Mouse (Mus musculus): ENCODE measurements around the gene Yars2. TPM values are rescaled to one million over a fixed set of nuclear protein-coding genes. Genes with fewer than 3 reads are reported as not detected.
"Not testable (repeated sequence)": the region's sequence is repeated elsewhere in the genome, so short reads cannot be mapped to it uniquely, and the experiment has no call there.

The Yars2 gene
- polyA plus RNA-seq, 1 experiment from 2014 or later = 44.2 TPM

DNA sequence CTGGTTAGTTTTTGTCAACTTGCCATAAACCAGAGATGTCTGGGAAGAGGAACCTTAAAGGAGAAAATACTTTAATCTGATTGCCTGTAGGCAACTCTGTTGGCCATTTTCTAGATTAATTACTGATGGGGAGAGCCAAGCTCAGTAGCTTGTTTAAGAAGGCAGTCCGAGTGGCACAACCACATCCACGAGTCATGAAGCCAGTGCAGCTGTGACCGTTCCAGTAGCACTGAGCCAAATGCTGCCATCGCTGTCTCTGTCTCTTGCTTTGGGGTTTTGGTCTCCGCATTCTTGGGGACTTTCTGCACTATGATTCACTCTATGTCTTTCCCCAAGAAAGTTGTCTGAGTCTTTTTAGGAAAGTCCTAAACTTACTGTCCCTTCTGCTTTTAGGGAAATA, 43.7 kb downstream of the Yars2 start:
- TF ChIP-seq CTCF (IDR thresholded peaks at IDR 0.05; ENCODE audit: low read depth) = no peak
- DNase-seq (no peak), ATAC-seq (ENCODE audit: insufficient read depth) (no peak)
- Histone ChIP-seq H3K4me3 (ENCODE audit: low read depth, low read length) (no peak overlapping the region), H3K36me3 (ENCODE audit: insufficient read depth) (peaks cover 14% of the 10 kb centered on the region), H3K4me2 (no peak overlapping the region), H3K9me3 (ENCODE audit: low read depth, low read length) (no peaks in the 10 kb centered on the region; the same call in 1 of the 2 replicates), H3K9ac (no peak overlapping the region), H3K27me3 (ENCODE audit: insufficient read depth, low read length) (no peaks in the 10 kb centered on the region), H3K27ac (ENCODE audit: low read depth) (no peak overlapping the region), H3K4me1 (ENCODE audit: insufficient read depth) (no peaks in the 10 kb centered on the region)
- WGBS = 80% methylated on average over 5 of the region's 5 CpGs

DNA sequence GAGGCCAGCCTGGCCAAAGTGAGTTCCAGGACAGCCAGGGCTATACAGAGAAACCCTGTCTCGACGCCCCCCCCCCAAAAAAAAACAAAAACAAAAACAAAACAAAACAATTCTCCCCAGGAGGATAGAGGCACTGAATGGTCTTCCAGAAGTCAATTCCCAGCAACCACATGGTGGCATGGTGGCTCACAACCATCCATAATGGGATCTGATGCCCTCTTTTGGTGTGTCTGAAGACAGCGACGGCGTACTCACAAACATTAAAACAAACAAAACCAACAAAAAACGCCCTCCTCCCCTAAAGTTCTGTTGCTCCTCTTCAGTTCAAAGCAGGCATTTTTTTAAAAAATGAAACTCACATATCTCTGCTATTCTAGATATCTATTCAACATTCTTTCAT, 55.1 kb downstream of the Yars2 start:
- ATAC-seq (ENCODE audit: insufficient read depth) = no peak
- WGBS = 7% methylated on average over 6 of the region's 6 CpGs

DNA sequence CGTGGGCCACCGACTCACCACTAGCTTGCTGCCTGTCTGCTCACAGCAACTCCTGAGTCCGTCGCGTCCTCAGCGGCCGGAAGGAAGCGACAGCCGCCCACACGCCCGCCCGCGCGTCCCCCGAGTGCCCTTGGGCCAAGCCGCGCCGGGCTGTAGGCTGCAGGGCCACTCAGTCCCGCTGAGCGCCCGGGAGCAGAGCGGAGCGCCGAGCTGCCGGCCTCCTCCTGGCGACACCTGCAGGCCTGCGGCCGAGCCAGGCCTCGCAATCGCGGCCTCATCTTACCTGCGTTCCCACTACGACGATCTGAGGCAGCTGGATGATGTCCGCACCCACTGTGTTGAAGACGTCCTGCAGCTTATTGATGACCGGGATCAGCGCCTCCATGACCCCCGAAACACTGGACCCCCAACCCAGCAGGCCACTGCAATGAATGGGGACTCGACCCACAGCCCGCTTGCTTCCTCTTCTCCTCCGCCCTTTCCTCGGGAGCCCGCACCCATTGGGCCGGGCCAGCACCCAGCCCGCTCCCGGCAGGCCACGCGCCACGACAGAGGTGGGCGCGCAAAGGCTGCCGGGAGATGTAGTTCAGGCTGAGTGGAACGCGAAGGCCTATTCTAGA, 55.8 kb downstream of the Yars2 start, which contains the start of gene Dnm1l:
TSS of gene Dnm1l (minus strand) at position 479 of the 620 bp plus-strand sequence.
- H3K4me1 ChIP-seq (ENCODE audit: insufficient read depth) = no peaks in the 10 kb centered on the region
- H3K36me3 ChIP-seq (ENCODE audit: insufficient read depth) = no peaks in the 10 kb centered on the region
- peak within 1 kb of the TSS; percentile 87 for H3K9ac ChIP-seq
- peak within 1 kb of the TSS; percentile 76 for H3K4me2 ChIP-seq
- TF ChIP-seq CTCF (IDR thresholded peaks at IDR 0.05; ENCODE audit: low read depth) = peak; percentile 38; the same call in 1 of the 2 replicates
- DNase-seq (peak; percentile 96), ATAC-seq (ENCODE audit: insufficient read depth) (peak; percentile 100)
- under 1% methylated on average over 55 of the region's 55 CpGs for WGBS
- no peaks in the 10 kb centered on the region for H3K9me3 ChIP-seq (ENCODE audit: low read depth, low read length)
- peak within 1 kb of the TSS; percentile 80 for H3K4me3 ChIP-seq (ENCODE audit: low read depth, low read length)
- no peaks in the 10 kb centered on the region for H3K27me3 ChIP-seq (ENCODE audit: insufficient read depth, low read length)
- H3K27ac ChIP-seq (ENCODE audit: low read depth) = peak within 1 kb of the TSS; percentile 94

More for the DNA sequence above, 55.1 kb downstream of the Yars2 start:
- Histone ChIP-seq H3K4me2 (peak overlapping the region; percentile 76), H3K4me1 (ENCODE audit: insufficient read depth) (no peaks in the 10 kb centered on the region), H3K4me3 (ENCODE audit: low read depth, low read length) (peak overlapping the region; percentile 80), H3K36me3 (ENCODE audit: insufficient read depth) (no peaks in the 10 kb centered on the region), H3K27me3 (ENCODE audit: insufficient read depth, low read length) (no peaks in the 10 kb centered on the region), H3K9ac (peak overlapping the region; percentile 87), H3K27ac (ENCODE audit: low read depth) (0 out of 2 replicates have a peak overlapping the region, but pooled peaks have one; percentile 94), H3K9me3 (ENCODE audit: low read depth, low read length) (no peaks in the 10 kb centered on the region; the same call in 1 of the 2 replicates)
- TF ChIP-seq CTCF (IDR thresholded peaks at IDR 0.05; ENCODE audit: low read depth) = peak; percentile 43
- peak; percentile 42 for DNase-seq

DNA sequence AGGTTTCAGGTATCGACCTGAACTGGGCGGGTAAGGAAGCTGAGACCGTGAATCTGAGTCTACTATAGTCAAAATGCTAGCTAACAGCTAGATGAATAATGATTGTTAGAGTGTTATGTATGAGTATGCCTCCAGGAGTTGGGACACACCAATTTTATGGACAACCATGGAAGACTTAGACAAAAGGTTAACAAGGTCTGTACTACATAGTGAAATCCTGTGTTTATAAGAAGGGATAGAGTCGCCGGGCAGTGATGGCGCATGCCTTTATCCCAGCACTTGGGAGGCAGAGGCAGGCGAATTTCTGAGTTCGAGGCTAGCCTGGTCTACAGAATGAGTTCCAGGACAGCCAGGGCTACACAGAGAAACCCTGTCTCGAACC, 56.3 kb downstream of the Yars2 start:
- not testable (repeated sequence) for DNase-seq; H3K4me1 ChIP-seq (ENCODE audit: insufficient read depth); H3K27me3 ChIP-seq (ENCODE audit: insufficient read depth, low read length); H3K36me3 ChIP-seq (ENCODE audit: insufficient read depth); H3K9me3 ChIP-seq (ENCODE audit: low read depth, low read length); ATAC-seq (ENCODE audit: insufficient read depth)
- Histone ChIP-seq H3K27ac (ENCODE audit: low read depth) (peak overlapping the region; percentile 94; the same call in 1 of the 2 replicates), H3K4me2 (peak overlapping the region; percentile 76), H3K4me3 (ENCODE audit: low read depth, low read length) (peak overlapping the region; percentile 80), H3K9ac (peak overlapping the region; percentile 87; the same call in 1 of the 2 replicates)
- 52% methylated on average over 9 of the region's 9 CpGs for WGBS

Other genes starting within 250 kb of the Yars2 start
- 8.4 and 10.6 TPM in 2 replicates for gene Pkp2, start 89.6 kb upstream of the Yars2 start, polyA plus RNA-seq (2014; fragmentation: Nextera tagmentation; extraction: Ambion mirVana)
- gene Dnm1l, start 56.0 kb downstream of the Yars2 start, polyA plus RNA-seq (2014; fragmentation: Nextera tagmentation; extraction: Ambion mirVana) = 56.7 and 62.8 TPM in 2 replicates